Mouse (Mus musculus) liver, embryonic 16.5 days (tissue): ENCODE data around the gene Mst1r. TPM values are rescaled to one million over a fixed set of nuclear protein-coding genes. Genes with fewer than 3 reads are reported as not detected.

Experiments
- ATAC-seq: fragments of 200-750 bp; cut with Nextera tagmentation; 2 replicates; pipeline ENCODE4 v1.8.0; 2017; ENCODE audit warnings: low read depth, mild to moderate bottlenecking, moderate number of reproducible peaks, moderate library complexity
- H3K27ac ChIP-seq: fragments of 300-500 bp; sonication (generic); 2 replicates; pipeline ENCODE4 v1.5.1; 2014; ENCODE audit warnings: mild to moderate bottlenecking, low read length
- H3K27me3 ChIP-seq: fragments of 300-500 bp; sonication (generic); 2 replicates; pipeline ENCODE4 v1.6.1; 2014; ENCODE audit warnings: low read depth, low read length, mixed read lengths; ENCODE audit not compliant: control insufficient read depth, insufficient read depth
- H3K36me3 ChIP-seq: fragments of 300-500 bp; sonication (generic); 2 replicates; pipeline ENCODE4 v1.6.1; 2014; ENCODE audit warnings: mild to moderate bottlenecking; ENCODE audit not compliant: control insufficient read depth, insufficient read depth
- H3K4me1 ChIP-seq: fragments of 300-500 bp; sonication (generic); 2 replicates; pipeline ENCODE4 v1.6.1; 2014; ENCODE audit warnings: low read depth, low read length, mixed read lengths; ENCODE audit not compliant: control insufficient read depth
- H3K4me2 ChIP-seq: fragments of 300-500 bp; sonication (generic); 2 replicates; pipeline ENCODE4 v1.6.1; 2014; ENCODE audit warnings: low read depth, low read length, mixed read lengths
- H3K4me3 ChIP-seq: fragments of 300-500 bp; sonication (generic); 2 replicates; pipeline ENCODE4 v1.5.1; 2014; ENCODE audit warnings: low read depth, mild to moderate bottlenecking, low read length
- H3K9ac ChIP-seq: fragments of 300-500 bp; sonication (generic); 2 replicates; pipeline ENCODE4 v1.6.1; 2014; ENCODE audit warnings: low read depth, low read length
- H3K9me3 ChIP-seq: fragments of 300-500 bp; sonication (generic); replicated peaks from 2 replicates; pipeline ENCODE4 v1.6.1; 2016; ENCODE audit warnings: low read length; ENCODE audit not compliant: control insufficient read depth
- WGBS: fragments of 180-500 bp; shearing (Covaris S2); extraction: QIAGEN DNeasy Blood & Tissue Kit; methylation state at CpG from one replicate; pipeline ENCODE4 v1.1.7; 2014; ENCODE audit not compliant: insufficient replicate concordance; 5-methylcytosine and 5-hydroxymethylcytosine counted together
- polyA plus RNA-seq: library from polyadenylated mRNA; unstranded; fragments of >200 nt; fragmentation: Nextera tagmentation; extraction: Ambion mirVana; gene quantifications from 2 replicates; pipeline ENCODE4 v1.2.1, GENCODE M21; 2015

Gene Mst1r
- polyA plus RNA-seq, 1 experiment from 2014 or later, result 2.8 TPM

DNA sequence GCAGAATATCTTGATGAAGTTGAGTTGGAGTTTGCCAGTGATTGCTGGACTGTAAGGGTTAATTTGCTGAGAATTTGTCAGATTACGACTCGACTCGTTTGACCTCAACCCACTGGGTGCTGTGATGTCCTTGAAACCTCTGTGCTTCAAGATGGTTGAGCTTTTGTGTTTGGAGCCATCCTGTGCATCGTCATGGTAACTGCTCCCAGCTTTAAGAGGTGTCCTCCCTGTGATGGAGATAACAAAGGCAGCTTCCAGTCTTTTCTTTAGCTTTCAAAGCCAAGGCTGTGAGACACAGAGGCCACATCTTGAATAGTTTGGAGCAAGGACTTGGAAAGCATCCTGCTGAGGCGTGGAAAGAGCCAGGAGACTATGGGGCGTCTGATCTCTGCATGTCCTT is 50.5 kb downstream of the Mst1r start:
- WGBS, result 66% methylated on average over 6 of the region's 6 CpGs
- Histone ChIP-seq H3K9me3 (no peaks in the 10 kb centered on the region), H3K36me3 (peaks cover 37% of the 10 kb centered on the region), H3K27me3 (no peaks in the 10 kb centered on the region), H3K4me2 (no peak overlapping the region), H3K4me1 (peaks cover 8% of the 10 kb centered on the region), H3K9ac (no peak overlapping the region), H3K27ac (no peak overlapping the region), H3K4me3 (no peak overlapping the region)
- ATAC-seq, result no peak

- Histone ChIP-seq H3K36me3 (peaks cover 43% of the 10 kb centered on the region), H3K4me3 (no peak overlapping the region), H3K27me3 (no peaks in the 10 kb centered on the region), H3K4me2 (no peak overlapping the region), H3K4me1 (peaks cover 5% of the 10 kb centered on the region), H3K27ac (no peak overlapping the region), H3K9me3 (no peaks in the 10 kb centered on the region), H3K9ac (no peak overlapping the region)
- WGBS, result 79% methylated on average over 6 of the region's 6 CpGs
- ATAC-seq, result no peak
Observed at GRCm38 (mm10) chr9:107959896-107960295, 53.2 kb downstream of the Mst1r start.

DNA sequence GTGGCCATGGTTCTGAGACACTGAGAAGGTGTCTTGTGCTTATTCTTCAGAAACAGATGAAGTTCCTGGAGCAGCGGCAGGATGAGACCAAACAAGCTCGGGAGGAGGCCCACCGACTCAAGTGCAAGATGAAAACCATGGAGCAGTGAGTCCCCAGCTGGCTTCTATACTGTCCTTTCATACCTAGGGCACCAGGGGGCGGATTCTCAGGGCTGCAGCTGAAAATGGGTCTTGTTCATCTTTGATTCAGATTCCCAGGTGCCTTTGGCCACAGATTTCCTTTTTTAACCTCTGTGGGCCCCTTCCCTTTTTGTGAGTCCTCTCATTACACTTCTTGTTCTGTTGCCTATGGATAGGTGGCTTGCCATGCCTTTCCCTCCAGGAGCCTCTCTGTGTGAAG is 54.3 kb downstream of the Mst1r start:
- WGBS, result 59% methylated on average over 4 of the region's 4 CpGs
- no peak overlapping the region for H3K4me2 ChIP-seq
- no peak for ATAC-seq
- no peaks in the 10 kb centered on the region for H3K27me3 ChIP-seq
- peaks cover 43% of the 10 kb centered on the region for H3K36me3 ChIP-seq
- no peak overlapping the region for H3K9ac ChIP-seq
- H3K4me3 ChIP-seq, result no peak overlapping the region
- H3K4me1 ChIP-seq, result peaks cover 5% of the 10 kb centered on the region
- no peak overlapping the region for H3K27ac ChIP-seq
- no peaks in the 10 kb centered on the region for H3K9me3 ChIP-seq

DNA sequence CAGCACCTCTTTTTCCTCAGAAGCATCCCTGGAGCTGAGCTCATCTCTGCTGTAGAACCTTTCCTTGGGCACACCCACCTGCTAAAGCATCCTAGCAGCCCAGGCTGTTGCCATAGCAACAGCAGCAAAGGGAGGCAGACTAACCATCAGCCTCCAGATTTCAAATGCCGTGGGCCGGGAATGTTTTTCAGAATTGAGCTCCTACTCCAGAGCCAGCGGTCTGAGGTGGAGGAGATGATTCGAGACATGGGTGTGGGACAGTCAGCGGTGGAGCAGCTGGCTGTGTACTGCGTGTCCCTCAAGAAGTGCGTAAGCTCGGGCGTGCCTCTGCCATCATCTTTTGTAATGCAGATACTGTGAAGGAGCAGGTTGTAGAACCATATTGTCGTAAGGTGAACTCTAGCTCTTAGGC is 54.7 kb downstream of the Mst1r start:
- H3K4me1 ChIP-seq, result peaks cover 5% of the 10 kb centered on the region
- H3K9ac ChIP-seq, result no peak overlapping the region
- peaks cover 43% of the 10 kb centered on the region for H3K36me3 ChIP-seq
- no peak overlapping the region for H3K4me2 ChIP-seq
- no peak for ATAC-seq
- H3K4me3 ChIP-seq, result no peak overlapping the region
- H3K27ac ChIP-seq, result no peak overlapping the region
- WGBS, result 84% methylated on average over 10 of the region's 10 CpGs
- H3K9me3 ChIP-seq, result no peaks in the 10 kb centered on the region
- H3K27me3 ChIP-seq, result no peaks in the 10 kb centered on the region

- Histone ChIP-seq H3K4me2 (no peak overlapping the region), H3K9me3 (no peaks in the 10 kb centered on the region), H3K4me1 (peaks cover 5% of the 10 kb centered on the region), H3K27me3 (no peaks in the 10 kb centered on the region), H3K4me3 (no peak overlapping the region), H3K36me3 (peaks cover 40% of the 10 kb centered on the region), H3K27ac (no peak overlapping the region), H3K9ac (no peak overlapping the region)
- WGBS, result 58% methylated on average over 5 of the region's 5 CpGs
- no peak for ATAC-seq
Observed at GRCm38 (mm10) chr9:107961881-107962280, 55.2 kb downstream of the Mst1r start.

GRCm38 (mm10) chr9:107962916-107963315 is 56.2 kb downstream of the Mst1r start:
- no peak overlapping the region for H3K27ac ChIP-seq

DNA sequence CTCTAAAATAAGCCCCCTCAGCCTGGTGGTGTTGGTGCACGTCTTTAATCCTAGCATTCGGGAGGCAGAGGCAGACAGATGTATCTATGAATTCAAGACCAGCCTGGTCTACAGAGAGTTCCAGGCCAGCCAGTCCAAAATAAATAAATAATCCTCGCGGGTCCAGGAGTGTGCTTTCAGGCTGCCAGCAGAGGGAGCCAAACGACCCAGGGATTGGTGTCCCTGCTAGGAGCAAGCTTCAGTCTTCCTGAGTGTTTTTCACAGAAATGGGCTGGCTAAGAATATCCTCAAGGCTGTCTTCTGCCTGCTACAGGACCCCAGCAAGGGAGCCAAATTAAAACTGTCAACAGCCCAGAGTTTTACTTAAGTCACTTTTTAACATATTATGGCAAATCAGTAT is 57.0 kb downstream of the Mst1r start:
- Histone ChIP-seq H3K4me3 (no peak overlapping the region), H3K9ac (no peak overlapping the region), H3K36me3 (peaks cover 32% of the 10 kb centered on the region), H3K27ac (peak overlapping the region; percentile 48; the same call in 1 of the 2 replicates), H3K4me1 (peaks cover 5% of the 10 kb centered on the region), H3K9me3 (no peaks in the 10 kb centered on the region), H3K27me3 (no peaks in the 10 kb centered on the region), H3K4me2 (no peak overlapping the region)
- 7% methylated on average over 5 of the region's 5 CpGs for WGBS
- ATAC-seq, result peak; percentile 75

More at GRCm38 (mm10) chr9:107962916-107963315, 56.2 kb downstream of the Mst1r start:
- no peak overlapping the region for H3K4me2 ChIP-seq
- H3K4me1 ChIP-seq, result peaks cover 5% of the 10 kb centered on the region
- H3K9me3 ChIP-seq, result no peaks in the 10 kb centered on the region
- no peaks in the 10 kb centered on the region for H3K27me3 ChIP-seq
- no peak overlapping the region for H3K4me3 ChIP-seq
- peaks cover 32% of the 10 kb centered on the region for H3K36me3 ChIP-seq
- WGBS, result 89% methylated on average over 9 of the region's 9 CpGs
- ATAC-seq, result no peak
- no peak overlapping the region for H3K9ac ChIP-seq

- WGBS, result 88% methylated on average over 9 of the region's 9 CpGs
- no peak overlapping the region for H3K27ac ChIP-seq
- H3K9me3 ChIP-seq, result no peaks in the 10 kb centered on the region
- H3K4me2 ChIP-seq, result no peak overlapping the region
- H3K36me3 ChIP-seq, result peaks cover 24% of the 10 kb centered on the region
- H3K9ac ChIP-seq, result no peak overlapping the region
- H3K27me3 ChIP-seq, result no peaks in the 10 kb centered on the region
- H3K4me3 ChIP-seq, result no peak overlapping the region
- H3K4me1 ChIP-seq, result peaks cover 5% of the 10 kb centered on the region
- ATAC-seq, result no peak
Observed at GRCm38 (mm10) chr9:107964681-107965080, 58.0 kb downstream of the Mst1r start.

DNA sequence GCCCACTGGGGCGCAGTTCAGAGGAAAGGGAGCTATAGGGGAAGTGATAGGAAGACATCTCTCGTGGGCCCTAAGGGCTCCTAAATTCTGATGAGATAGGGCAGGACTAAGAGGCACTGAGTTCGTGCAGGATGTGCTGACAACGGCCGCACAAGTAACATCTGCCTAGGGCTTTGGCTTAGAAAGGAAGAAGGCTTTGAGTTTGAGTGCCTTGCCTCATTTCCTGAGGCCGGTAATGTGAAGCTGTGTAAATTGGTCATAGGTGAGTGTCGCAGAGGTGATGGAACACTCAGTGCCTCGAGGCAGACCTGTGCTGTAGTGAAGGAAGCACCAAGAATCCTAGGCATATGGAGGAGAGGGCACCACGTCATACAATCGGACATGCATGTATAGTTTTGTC is 60.0 kb downstream of the Mst1r start:
- peaks cover 7% of the 10 kb centered on the region for H3K36me3 ChIP-seq
- H3K27ac ChIP-seq, result 0 out of 2 replicates have a peak overlapping the region, but pooled peaks have one; percentile 32

More for the DNA sequence above, 60.0 kb downstream of the Mst1r start:
- Histone ChIP-seq H3K4me1 (peaks cover 20% of the 10 kb centered on the region), H3K4me3 (no peak overlapping the region), H3K9me3 (no peaks in the 10 kb centered on the region), H3K9ac (no peak overlapping the region), H3K4me2 (no peak overlapping the region), H3K27me3 (no peaks in the 10 kb centered on the region)
- no peak for ATAC-seq
- 46% methylated on average over 10 of the region's 10 CpGs for WGBS
